Mouse (Mus musculus): Measurements from ENCODE around the gene Fam124b.

Gene Fam124b

GRCm38 (mm10) chr1:80167706-80168105 is 50.6 kb downstream of the Fam124b start:
- no peak for DNase-seq

DNA sequence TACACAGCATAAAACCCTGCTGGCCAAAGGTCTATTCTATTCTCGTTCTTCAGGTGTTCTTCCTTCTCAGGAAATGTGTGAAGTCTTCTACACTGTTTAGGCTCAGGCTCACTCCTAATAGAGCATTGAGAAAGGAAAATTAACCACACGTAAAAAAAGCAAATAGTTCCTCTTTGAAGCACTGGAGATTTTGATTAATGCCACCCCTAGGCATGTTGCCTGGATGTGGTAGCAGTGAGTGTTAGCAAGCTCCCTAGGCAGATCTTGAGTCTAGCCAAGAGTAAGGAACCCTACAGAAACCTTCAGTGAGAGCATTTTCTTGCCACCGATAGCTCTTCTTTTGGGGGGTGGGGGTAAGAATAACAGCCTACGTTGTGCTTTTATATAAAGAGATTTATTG is 51.7 kb downstream of the Fam124b start:
- DNase-seq = no peak

DNA sequence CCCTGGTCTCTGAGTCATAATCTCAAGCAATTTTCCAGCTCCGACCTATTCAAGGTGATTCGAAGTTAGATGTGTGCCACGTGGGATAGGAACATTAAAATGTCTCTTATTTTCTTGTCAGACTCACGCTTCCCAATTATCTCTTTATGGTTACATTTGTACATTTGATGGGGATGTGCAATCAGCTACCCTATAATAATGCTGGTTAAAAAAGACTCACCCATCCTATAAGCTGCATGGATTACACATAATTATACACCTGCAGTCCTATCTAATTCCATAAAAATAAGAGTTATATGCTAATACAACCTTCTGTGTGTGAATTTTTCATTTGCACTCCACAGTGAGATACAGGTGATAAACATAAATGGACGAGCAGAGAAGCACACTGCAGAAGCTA is 52.9 kb downstream of the Fam124b start:
- DNase-seq = no peak

DNA sequence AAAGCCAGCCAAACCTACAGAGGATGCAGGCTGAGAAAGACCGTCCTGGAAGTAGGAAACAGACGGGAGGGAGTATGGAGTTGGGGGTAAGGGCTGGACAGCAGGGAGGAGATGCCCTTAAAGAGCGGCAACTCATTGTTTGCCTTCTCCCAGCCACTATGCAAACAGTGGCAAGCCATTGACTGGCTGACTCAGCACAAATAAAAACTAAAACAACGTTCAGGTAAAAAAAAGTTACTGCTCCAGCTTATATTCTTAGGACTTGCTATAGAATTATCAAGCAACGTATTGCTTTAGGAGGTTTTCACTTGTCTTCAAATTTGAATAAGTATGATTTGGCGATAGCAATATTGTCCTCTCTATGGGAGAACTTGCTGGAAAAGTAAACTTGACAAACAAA is 55.3 kb downstream of the Fam124b start:
- no peak for DNase-seq

DNA sequence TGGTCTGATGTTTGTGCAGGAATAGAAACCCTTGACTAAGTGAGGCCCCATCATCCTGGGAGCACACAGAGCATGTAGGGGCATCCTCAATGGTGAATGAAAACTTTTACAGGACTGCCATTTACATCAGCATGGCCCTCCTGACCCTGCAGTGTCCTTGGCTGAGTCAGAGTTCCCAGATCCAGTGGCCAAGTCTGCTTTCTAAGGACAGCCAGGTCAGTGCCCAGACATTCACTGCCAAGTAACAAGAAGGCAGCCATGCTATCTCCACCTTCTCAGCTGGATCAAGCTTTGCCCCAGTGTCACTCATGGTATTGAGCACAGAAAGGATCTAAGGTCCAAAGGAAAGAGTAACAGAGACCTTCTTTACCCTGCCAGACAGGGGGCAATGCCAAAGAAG is 58.7 kb downstream of the Fam124b start:
- no peak for DNase-seq

DNA sequence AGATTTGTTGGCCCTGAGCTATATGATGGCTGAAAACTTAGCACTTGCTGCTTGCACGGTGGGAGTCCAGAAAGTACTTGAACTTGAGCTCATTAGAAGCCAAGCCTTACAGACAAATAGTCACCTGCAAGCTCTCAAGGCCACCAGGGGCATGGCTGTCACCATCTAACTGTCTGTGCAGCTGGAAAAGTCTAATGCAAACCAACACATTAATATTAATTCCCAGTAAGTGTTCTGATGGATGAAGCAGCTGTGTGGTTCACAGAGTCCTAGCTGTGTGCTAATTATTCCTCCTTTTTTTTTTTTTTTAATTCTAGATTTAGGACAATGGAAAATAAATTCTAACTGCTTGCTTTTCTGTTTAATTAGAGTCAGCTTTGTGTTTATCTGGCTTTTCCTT is 63.4 kb downstream of the Fam124b start:
- DNase-seq = no peak

DNA sequence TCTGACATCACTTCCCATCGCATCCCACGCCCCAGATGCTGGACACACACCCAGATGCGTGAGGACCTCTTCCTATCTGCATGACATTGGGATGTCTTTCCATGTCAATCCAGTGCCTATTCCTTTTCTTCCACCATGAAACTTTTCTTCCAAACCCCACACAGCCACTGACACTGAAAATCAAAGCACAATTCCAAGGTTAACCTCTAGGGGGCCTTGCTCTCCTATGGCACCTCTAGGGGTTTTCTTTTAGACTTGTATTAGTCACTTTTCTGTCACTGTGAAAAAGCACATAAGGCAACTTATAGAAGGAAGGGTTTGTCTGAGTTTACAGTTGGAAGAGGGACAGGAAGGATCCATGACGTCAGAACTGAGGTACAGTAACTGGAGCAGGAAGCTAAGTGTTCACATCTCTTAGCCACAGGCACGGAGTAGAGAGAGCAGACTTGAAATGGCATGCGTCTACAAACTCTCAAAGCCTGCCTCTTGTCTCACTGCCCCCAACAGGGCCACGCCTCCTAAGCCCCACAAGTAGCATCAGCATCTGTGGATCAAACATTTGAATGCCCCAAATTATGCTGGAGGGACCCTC is 65.1 kb downstream of the Fam124b start:
- no peak for DNase-seq

GRCm38 (mm10) chr1:80150681-80151080 is 67.6 kb downstream of the Fam124b start:
- no peak for DNase-seq
